Mouse (Mus musculus): ENCODE data around the gene Bcas3.

The Bcas3 gene

GRCm38 (mm10) chr11:85615421-85615820 lies 262.5 kb downstream of the Bcas3 start:
- no peak for DNase-seq (ENCODE audit: low spot score)

- DNase-seq (ENCODE audit: low spot score), result no peak
Measured at GRCm38 (mm10) chr11:85621486-85621885, 268.5 kb downstream of the Bcas3 start.

- DNase-seq (ENCODE audit: low spot score), result no peak
Measured at GRCm38 (mm10) chr11:85621994-85622393, 269.0 kb downstream of the Bcas3 start.

GRCm38 (mm10) chr11:85625206-85625605 lies 272.2 kb downstream of the Bcas3 start:
- DNase-seq (ENCODE audit: low spot score), result no peak

- no peak for DNase-seq (ENCODE audit: low spot score)
Measured at GRCm38 (mm10) chr11:85626846-85627245, 273.9 kb downstream of the Bcas3 start.

GRCm38 (mm10) chr11:85627405-85627804 lies 274.4 kb downstream of the Bcas3 start:
- no peak for DNase-seq (ENCODE audit: low spot score)

GRCm38 (mm10) chr11:85628303-85629063 lies 275.5 kb downstream of the Bcas3 start:
- DNase-seq (ENCODE audit: low spot score), result no peak

- DNase-seq (ENCODE audit: low spot score), result no peak
Measured at GRCm38 (mm10) chr11:85632568-85632981, 279.6 kb downstream of the Bcas3 start.

- no peak for DNase-seq (ENCODE audit: low spot score)
Measured at GRCm38 (mm10) chr11:85638696-85639495, 285.9 kb downstream of the Bcas3 start.

GRCm38 (mm10) chr11:85640659-85641058 lies 287.7 kb downstream of the Bcas3 start:
- peak; percentile 30 for DNase-seq (ENCODE audit: low spot score)

GRCm38 (mm10) chr11:85641486-85641885 lies 288.5 kb downstream of the Bcas3 start:
- no peak for DNase-seq (ENCODE audit: low spot score)

GRCm38 (mm10) chr11:85642591-85642990 lies 289.6 kb downstream of the Bcas3 start:
- peak; percentile 30 for DNase-seq (ENCODE audit: low spot score)

- DNase-seq (ENCODE audit: low spot score), result no peak
Measured at GRCm38 (mm10) chr11:85643025-85643424, 290.1 kb downstream of the Bcas3 start.

- no peak for DNase-seq (ENCODE audit: low spot score)
Measured at GRCm38 (mm10) chr11:85643479-85644000, 290.6 kb downstream of the Bcas3 start.

- no peak for DNase-seq (ENCODE audit: low spot score)
Measured at GRCm38 (mm10) chr11:85644027-85644747, 291.2 kb downstream of the Bcas3 start.

GRCm38 (mm10) chr11:85644748-85645060 lies 291.7 kb downstream of the Bcas3 start:
- DNase-seq (ENCODE audit: low spot score), result no peak

- no peak for DNase-seq (ENCODE audit: low spot score)
Measured at GRCm38 (mm10) chr11:85645152-85645835, 292.3 kb downstream of the Bcas3 start.

- DNase-seq (ENCODE audit: low spot score), result no peak
Measured at GRCm38 (mm10) chr11:85648893-85649292, 295.9 kb downstream of the Bcas3 start.

GRCm38 (mm10) chr11:85649373-85649772 lies 296.4 kb downstream of the Bcas3 start:
- no peak for DNase-seq (ENCODE audit: low spot score)

- DNase-seq (ENCODE audit: low spot score), result no peak
Measured at GRCm38 (mm10) chr11:85657471-85657870, 304.5 kb downstream of the Bcas3 start.

- DNase-seq (ENCODE audit: low spot score), result no peak
Measured at GRCm38 (mm10) chr11:85660304-85660703, 307.3 kb downstream of the Bcas3 start.

GRCm38 (mm10) chr11:85667176-85667575 lies 314.2 kb downstream of the Bcas3 start:
- no peak for DNase-seq (ENCODE audit: low spot score)
